Mouse (Mus musculus) layer of hippocampus, postnatal 10 days (tissue): ENCODE results near the gene Ubxn11. TPM values are rescaled to one million over a fixed set of nuclear protein-coding genes. Genes with fewer than 3 reads are reported as not detected.

ENCODE experiments used
- DNase-seq, 2 experiments: peaks; one replicate each; pipeline ENCODE4 v3.0.0; 2021; ENCODE audit warnings: low spot score in 2 of 2
- total RNA-seq, 2 experiments: library from RNA; stranded (reverse); gene quantifications; 2 replicates each; pipeline ENCODE4 v1.2.3; 2021

Gene Ubxn11
- total RNA-seq, 2 experiments from 2014 or later = 19.5 to 23.2 TPM

GRCm38 (mm10) chr4:134118126-134118800, 15.9 kb downstream of the Ubxn11 start:
- no peak for DNase-seq

DNA sequence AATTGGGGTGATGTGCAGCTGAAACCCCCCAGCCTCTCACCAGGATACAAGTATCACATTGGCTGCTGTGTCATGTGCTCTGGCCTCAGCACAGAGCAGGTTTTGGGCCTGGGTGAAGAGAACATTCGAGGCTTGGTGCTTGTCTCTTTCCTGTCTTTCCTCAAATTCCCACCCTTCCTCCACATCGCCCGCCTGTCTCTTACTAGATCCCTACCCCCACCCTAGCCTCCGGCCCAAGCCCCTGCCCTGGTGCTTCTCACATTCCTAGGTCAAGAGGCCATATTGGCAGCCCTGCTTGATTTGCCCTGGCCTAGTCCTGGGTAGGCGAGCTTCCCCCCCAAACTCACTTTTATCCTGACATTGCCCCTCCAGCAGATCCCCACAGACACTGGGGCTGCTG, 16.7 kb downstream of the Ubxn11 start:
- no peak for DNase-seq

DNA sequence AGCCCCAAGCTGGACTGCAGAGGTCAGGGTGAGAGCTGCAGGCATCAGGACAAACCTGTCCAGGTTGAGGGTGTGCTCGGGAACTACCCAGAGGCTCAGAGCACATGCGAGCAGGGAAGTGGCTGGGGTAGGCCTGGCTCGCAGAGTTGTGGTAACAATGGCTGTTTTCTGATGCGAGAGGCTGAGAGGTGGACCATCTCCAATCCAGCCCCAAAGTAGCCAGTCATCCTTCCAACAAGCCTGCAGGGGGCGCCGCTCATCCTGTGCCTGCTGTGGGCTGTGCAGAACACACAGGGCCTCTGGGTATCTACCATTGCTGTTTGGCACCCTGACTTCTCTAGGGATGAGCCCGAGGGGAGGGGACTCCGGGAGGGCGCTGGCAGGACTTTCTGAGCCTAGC, 17.3 kb downstream of the Ubxn11 start:
- no peak for DNase-seq

DNA sequence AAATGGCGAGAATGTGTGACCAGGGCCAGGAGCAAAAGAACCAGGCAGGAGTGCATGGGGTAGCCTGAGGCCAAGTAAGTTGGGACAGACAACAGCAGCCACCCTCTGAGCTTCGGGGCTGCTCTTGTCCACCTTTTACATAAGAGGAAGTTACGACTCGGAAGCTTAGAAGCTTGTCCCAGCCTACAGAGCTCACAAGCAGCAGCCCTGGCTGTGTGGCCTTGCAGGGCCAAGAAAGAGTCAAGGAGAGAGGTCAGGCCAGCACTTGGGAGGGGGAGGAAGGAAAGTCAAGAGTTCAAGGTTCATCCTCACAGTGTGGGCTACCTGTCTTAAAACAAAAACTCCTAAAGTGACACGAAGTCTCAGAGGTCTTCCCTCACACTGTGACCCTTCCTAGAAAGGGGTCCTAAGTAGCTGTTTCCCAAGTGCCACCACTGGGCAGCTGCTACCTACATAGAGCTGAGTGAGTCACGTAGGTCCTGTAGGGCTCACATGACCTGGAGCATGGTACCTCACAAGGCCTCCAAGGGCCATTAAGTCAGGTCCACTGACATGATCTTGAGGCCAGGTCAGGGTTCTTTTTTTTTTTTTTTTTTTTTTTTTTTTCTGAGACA, 17.9 kb downstream of the Ubxn11 start:
- no peak for DNase-seq

- no peak for DNase-seq
Measured at GRCm38 (mm10) chr4:134120916-134121315, 18.5 kb downstream of the Ubxn11 start.

GRCm38 (mm10) chr4:134121571-134121970, 19.2 kb downstream of the Ubxn11 start:
- no peak for DNase-seq

DNA sequence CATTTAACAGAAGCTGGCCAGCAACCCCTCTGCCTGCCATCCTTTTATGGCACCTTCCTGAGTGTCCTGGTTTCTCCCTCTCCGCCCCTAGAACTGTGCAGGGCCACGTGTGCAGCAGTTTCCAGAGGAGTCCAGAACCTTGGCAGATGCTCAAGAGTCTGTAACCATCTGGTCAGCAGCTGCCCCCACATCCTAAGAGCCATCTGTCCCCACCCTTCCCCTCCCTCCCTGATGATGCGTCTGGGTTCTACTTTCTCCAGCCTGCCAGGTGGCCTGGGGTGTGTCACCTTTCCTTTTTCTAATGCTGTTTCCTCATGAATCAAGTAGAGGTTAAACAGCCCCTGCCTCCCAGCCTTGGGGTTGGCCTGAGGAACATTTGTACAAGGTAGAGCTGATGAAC, 19.9 kb downstream of the Ubxn11 start:
- no peak for DNase-seq

GRCm38 (mm10) chr4:134123147-134123546, 20.8 kb downstream of the Ubxn11 start:
- no peak for DNase-seq

GRCm38 (mm10) chr4:134123680-134124551, 21.5 kb downstream of the Ubxn11 start:
- DNase-seq = peak; percentile 75 to 76

- no peak for DNase-seq
Measured at GRCm38 (mm10) chr4:134125383-134126060, 23.2 kb downstream of the Ubxn11 start.

DNA sequence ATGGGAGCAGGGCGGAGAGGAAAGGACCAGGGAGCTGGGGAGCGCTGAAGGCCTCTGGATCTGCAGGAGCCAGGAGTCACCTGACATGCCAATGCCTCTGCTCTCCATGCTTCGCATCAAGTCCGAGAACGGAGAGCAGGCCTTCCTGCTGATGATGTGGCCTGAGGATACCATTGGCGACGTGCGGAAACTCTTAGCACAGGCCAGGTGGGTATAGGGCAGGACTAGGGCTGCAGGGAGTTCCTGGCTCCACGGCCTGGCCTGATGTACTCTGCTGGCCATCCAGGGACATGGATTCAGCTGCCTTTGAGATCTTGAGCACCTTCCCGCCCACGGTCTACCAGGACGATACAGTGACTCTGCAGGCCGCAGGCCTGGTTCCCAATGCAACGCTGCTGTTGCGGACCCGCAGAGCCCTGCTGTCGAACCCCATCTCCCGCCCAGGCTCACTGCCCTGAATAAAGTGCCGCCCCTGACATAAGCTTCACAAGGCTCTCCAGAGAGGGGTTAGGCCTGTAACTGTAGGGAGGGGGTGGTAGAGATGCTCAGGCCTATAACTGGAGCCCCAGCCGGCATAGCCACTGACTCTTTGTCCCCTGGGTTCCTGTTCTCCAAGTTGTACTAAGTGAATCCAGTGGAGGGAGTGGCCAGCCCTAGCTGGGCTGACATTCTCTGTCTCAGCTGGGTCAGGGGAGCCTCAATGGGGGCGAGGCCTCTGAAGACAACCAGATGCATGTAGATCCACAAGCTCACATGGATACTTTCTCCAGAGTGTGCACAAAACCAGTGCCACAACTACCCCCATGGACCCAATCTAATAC, 24.1 kb downstream of the Ubxn11 start:
- DNase-seq = no peak

DNA sequence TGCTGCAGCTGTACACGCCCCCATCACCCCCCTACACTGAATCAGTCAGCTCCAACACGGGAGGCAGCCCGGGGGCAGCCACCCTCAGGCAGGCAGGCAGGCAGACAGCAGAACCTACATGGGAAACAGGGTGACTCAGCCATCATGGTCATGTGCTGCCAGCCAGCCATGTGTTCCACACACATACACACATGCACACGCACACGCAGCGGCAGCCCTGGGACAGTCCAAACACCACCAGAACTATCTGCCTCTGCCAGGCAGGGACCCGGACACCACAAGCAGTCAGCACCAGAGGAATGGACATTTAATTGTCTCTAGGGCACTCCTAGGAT, 24.7 kb downstream of the Ubxn11 start:
- DNase-seq = peak in 1 of 2 experiments; percentile 50

GRCm38 (mm10) chr4:134127793-134128192, 25.4 kb downstream of the Ubxn11 start:
- no peak for DNase-seq

- DNase-seq = peak; percentile 87 to 89
Measured at GRCm38 (mm10) chr4:134128221-134128982, 26.0 kb downstream of the Ubxn11 start, which contains the start of gene Sh3bgrl3. Gene Sh3bgrl3 (minus strand): TSS chr4:134128789.

DNA sequence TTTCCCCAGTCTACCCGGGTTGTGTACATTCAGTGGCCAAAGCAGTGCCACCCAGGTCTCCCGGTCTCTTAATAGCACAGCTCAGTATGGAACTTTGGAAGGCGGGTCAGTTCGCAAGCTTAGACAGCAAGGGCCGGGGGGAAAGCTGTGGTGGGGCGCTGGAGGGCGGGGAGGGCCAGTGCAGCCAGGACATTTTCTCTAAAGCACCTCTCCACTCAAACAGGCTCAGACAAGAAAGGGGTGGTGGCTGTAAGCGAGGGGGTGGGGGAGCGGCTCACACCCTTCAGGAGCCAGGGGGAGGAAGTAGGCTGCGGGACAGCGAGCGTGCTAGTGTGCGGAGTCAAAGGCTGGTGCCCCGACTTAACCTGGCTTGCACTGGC, 26.6 kb downstream of the Ubxn11 start:
- DNase-seq = no peak

DNA sequence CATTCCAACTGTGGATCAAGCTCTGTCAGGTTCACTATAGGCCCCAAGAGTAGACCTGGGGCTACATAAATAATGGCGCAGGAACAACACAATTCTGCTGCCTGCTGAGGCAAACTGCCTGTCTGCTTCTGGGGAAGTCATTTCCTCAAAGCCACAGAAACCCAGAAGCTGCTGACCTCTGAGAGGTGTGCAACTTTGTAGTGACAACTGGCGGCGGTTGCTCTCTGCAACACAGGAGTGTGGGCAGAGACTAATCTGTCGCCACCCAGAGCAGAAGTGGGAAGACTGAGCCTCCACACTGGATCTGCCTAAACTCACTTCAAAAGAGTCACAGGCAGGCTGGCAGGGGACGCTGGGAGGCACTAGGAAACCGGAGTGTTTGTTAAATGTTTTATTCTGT, 27.1 kb downstream of the Ubxn11 start:
- no peak for DNase-seq

GRCm38 (mm10) chr4:134132117-134132516, 29.7 kb downstream of the Ubxn11 start:
- DNase-seq = no peak

GRCm38 (mm10) chr4:134132519-134133095, 30.2 kb downstream of the Ubxn11 start:
- no peak for DNase-seq

DNA sequence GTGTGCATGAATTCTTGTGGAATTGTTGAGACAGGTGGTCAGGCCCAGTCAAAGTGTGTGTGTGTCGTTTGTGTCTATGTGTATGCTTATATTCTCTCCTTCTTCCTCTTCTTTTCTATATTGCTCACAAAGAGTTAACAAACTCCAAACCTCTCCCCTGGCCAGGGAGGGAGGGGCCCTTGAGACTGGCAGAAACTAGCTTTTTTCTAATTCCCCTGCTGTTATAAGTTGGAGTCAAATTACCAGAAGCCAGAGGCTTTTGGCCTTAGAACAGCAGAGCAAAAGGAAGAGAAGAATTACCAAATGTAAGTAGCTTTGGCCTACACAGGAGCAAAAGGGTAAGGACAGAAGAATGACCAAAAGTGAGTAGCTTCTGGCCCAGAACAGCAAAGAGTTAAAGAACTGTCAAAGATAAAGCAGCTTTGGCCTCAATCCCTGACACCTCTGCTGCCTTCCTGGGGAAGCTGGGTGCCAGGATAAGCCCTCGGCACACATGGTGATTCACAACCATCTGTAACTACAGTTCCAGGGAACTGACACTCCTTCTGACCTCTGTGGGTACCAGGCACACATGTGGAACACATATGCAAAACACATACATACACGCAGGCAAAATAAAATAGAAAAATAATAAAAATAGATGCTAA, 34.0 kb downstream of the Ubxn11 start:
- no peak for DNase-seq
